Mouse (Mus musculus): ENCODE data around the gene Vkorc1. TPM values are rescaled to one million over a fixed set of nuclear protein-coding genes. Genes with fewer than 3 reads are reported as not detected.
"Not testable (repeated sequence)": the region's sequence is repeated elsewhere in the genome, so short reads cannot be mapped to it uniquely, and the experiment has no call there.

Vkorc1 gene
- total RNA-seq (2021), result 10 to 100 TPM; 33.8 to 34.3 TPM

DNA sequence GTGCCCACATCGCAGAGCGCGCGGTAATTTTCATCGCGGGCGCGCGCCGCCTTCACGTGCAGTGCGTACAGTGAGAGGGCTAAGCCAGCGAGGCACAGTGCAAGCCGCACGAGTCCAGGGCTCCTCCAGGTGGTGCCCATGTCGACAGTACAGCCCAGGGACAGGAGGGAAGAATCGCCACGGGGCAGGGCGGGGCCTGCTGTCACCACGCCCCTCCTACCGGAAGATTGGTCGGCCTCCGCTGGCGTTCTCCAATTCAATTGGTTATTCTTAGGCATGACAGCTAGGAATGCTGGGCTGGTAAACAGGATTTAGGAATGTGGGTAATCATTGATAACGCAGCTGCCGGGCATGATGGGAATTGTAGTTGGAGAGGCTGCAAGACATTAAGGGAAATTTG lies at the start of gene Vkorc1, which contains the start of gene Gm21974:
Gene Vkorc1, minus strand, starts transcription at position 176 of the 400 bp plus-strand sequence.
Gene Gm21974, minus strand, starts transcription at position 13 of the 400 bp plus-strand sequence.
- DNase-seq, result peak; percentile 96 to 97
- intact Hi-C loops (cut with DNase I), result no loop called here

DNA sequence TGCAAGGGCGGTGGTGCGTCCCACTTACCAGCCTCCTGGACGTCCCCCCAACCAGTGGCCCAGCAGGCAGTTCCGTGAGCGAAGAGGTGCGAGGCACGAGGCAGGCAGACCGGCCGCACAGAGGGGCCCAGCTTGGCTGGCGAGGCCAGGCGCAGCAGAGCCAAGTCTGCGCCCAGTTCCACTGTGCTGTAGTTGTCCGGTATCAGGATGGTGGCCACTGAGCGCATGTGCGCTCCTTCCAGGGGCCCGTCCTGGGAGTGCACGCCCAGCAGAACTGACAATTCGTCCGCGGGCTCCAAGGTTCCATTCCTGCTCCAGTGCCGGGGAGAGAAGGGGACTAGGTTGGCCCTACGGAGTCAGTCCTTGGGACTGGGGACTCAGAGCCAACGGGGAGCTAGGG lies 49.2 kb upstream of the Vkorc1 start:
- intact Hi-C loops (cut with DNase I), result no loop called here

DNA sequence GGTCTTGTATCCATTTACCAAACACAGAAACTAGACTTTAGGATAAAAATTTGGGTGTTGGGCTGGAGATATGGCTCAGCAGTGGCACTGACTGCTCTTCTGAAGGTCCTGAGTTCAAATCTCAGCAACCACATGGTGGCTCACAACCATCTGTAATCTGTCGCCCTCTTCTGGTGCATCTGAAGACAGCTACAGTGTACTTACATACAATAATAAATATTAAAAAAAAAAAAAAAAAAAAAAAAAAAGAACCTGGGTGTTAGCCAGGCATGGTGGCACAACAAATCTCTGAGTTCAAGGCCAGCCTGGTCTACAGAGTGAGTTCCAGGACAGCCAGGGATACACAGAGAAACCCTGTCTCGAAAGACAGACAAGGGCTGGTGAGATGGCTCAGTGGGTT lies 46.7 kb upstream of the Vkorc1 start:
- DNase-seq; intact Hi-C loops (cut with DNase I): not testable (repeated sequence)

More for the DNA sequence above, 49.2 kb upstream of the Vkorc1 start:
- DNase-seq, result peak; percentile 53 to 54

DNA sequence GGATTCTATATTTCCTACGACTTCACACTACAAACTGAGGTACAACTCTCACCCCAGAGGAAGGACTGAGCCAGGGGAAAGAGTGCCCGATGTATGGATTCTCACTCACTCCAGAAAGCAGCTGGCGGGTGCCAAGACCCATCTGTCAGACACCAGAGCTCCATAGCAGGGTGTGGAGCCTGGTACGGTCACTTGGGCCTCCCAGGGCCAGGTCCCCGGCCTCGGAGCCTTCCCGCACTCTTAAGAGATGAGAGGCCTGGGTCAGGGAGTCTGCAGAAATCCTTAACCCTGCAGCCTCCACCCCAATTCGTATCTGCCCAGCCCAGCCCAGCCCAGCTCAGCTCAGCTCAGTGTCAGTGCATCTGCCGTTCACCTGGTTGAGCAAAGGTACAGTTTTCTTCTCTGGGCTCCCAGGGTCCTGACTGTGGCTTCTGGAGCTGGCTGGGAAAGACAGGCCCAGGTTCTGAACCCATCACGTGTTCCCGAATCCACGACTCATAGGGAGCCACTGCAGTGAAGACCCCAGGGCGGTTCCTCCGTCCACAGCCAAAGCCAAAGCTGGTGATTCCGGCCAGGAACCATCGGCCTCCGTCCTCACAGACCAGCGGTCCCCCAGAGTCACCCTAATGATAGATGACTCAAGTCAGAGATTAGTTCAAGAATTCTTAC lies 40.9 kb upstream of the Vkorc1 start:
- intact Hi-C loops (cut with DNase I), result loop anchor here (5.0 kb wide), 1 partner anchor 164 kb away; no protein-coding TSS in a partner anchor

DNA sequence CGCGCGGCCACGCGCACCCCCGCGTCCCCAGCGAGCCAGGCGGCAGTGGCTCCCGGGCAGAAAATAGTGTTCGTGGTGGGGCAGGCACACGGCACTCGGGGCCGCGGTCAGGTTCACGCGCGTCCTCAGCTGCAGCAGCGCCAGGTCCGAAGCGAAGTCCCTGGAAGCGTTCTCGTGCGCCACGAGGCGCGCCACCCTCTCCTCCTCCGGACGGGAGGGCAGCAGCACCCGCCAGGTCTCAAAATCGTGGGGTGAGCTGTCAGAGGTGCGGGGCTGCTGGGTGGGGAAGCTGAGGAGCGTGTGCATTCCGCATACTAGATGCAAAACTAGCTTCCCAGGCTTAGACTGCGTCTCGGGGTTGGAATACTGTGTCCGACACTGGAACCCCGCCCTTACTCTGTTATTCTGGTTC lies 40.3 kb upstream of the Vkorc1 start:
- DNase-seq, result no peak
- intact Hi-C loops (cut with DNase I), result loop anchor here (1.0 to 5.0 kb wide), 2 partner anchors 135 to 163 kb away; partner anchors contain the start of gene Hsd3b7

More for the DNA sequence above, 40.9 kb upstream of the Vkorc1 start:
- DNase-seq, result no peak

DNA sequence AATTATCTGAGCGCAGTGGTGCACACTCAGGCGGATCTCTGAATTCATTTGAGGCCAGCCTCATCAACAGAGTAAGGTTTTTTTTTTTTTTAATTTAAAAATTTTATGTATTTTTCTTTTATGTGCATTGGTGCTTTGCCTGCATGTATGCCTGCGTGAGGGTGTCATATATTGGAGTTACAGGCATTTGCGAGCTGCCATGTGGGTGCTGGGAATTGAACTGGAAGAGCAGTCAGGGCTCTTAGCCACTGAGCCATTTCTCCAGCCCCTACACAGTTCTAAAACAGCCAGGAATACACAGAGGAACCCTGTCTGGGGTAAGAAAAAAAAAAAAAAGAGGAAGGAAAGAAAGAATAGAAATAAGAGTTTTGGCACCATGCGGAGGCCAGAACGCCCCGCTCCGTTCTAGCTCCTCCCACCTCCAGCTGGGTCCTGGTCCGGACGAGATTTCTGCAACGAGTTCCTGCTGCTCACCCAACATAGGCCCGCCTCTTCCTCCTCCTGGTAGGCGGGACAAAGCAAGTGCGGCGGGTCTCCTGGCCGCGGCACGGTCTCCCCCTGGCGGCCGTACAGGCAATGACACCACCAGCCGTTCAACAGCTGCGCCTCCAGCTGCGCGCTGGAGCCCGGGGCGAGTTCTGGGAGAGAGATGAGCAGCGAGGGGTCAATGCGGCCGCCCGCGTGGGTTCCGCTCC lies 39.8 kb upstream of the Vkorc1 start:
- intact Hi-C loops (cut with DNase I), result loop anchor here (1.0 to 5.0 kb wide), 2 partner anchors 135 to 163 kb away; partner anchors contain the start of gene Hsd3b7

DNA sequence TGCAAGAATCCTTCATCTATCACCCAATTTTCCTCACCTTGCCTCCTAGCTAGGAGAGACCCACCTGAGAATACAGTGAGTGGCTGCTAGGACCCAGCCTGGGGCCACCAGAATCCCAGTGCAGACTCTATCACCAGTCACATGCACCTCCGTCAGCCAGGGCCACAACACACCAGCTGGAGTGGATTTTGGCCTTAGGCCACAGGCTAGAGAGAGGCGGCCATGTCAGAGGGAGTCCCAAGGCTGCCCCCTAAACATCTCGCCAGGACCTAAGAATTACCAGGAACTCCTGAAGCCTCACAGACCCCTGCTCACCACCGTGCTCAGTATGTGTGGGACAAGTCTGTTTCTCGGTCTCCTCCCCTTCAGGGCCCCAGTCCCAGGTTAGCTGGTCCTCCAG lies 38.7 kb upstream of the Vkorc1 start:
- no peak for DNase-seq
- intact Hi-C loops (cut with DNase I), result no loop called here

More for the DNA sequence above, 39.8 kb upstream of the Vkorc1 start:
- peak; percentile 98 for DNase-seq

DNA sequence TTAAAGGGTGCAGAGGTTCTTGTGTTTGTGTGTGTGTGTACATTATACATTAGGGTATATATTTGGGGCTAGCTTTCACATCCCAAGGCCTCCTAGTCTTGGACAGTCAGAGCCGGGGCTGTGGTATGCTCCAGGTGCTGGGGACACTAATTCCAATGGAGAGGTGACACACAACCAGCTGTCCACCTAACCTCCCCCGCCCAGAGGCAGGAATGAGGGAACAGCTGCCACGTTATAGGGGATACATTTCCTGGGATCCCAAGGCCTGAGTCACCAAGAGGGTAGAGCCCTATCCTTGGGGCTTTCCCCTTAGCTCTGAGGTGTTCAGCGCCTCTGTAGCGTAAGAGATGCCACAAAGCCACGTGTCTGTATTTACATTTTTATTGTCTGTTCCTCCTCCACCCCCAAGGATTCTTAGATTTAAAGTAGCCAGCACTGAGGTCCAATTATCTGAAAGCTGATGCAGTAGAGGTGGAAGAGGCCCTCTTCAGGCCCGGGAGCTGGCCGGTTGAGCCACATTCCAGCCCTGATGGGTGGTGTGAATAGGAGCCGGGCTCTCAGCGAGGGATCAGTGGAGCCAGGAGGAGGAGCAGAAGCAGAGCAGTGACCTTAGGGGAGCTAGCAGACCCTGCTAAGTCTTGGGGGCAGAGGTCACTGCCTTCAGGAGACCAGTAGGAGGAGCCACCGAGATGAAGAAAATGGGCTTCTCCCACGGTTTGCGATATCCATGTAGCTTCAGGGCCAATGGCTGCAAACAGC lies 37.0 kb upstream of the Vkorc1 start:
- DNase-seq, result no peak

DNA sequence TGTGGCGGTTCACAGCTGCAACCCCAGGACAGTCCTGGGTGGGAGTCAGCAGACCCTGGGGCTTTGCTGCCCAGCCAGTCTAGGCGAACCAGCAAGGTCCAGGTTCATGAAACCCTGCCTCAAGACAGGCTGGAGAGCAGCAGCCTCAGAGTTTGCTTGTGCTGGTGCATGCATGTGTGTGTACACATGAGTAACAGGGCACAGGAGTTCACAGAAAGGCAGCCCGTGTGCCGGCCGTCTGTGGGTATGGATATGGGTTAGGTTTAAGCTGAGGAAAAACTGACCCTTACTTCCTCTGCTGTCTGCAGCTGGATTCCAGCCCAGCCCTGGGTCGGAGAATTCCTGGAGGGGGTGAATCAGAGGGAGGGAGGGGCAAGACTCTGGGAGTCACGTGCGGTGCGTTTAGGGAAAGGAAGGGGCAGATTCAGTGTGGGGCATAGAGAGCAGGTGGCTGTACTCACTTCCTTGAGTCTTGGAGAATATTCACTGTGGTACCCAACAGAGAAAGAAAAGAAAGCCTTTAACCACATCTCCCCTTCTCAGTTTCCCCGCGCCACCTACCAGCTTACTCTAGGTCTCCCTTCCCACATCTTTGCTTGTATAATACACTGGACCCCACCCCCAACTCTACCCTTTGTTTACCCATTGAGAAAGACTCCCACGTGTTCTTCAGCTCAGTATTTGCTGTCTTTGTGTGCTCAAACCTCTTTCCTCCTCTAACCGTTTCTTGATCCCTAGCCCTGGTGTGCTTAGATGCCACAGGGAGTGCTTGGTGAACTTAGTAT lies 36.1 kb upstream of the Vkorc1 start:
- DNase-seq, result peak; percentile 32 to 41
- intact Hi-C loops (cut with DNase I), result no loop called here

More for the DNA sequence above, 37.0 kb upstream of the Vkorc1 start:
- intact Hi-C loops (cut with DNase I), result no loop called here

DNA sequence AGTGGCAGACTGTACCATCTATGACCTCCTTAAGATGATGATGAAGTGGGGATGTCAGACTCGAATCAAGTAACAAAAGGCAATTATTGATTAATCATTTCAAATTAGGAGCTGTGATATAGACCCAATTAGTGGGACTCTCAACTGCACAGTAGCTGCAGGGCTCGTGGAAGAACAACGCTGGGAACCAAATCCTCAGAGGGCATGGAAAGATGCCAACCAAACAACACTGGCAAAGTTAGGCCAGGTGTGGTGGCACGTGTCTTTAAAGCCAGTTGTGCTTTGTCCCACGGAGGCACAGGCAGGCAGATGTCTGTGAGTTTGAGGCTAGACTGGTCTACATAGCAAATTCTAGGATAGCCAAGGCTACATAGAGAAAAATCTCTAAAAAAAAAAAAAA lies 35.2 kb upstream of the Vkorc1 start:
- intact Hi-C loops (cut with DNase I), result no loop called here
- DNase-seq, result no peak

DNA sequence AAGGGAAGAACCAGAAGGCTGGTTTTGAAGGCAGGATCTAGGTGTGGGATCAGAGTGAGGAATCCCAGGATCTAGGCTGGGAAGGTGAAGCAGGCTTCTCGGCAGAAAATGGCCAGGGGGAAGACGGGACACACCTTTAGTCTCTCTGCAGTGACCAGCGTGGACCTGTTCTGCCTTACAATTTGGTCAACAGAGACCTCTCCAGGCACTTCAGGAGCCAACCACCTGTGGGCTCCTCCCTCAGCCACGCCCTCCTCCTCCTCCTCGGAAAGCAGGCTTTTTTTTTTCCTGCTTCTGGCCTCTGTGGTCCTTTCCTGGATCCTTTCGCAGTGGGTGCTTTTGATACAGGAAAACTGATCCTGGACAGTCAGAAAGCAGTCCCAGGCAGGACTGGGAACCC lies 34.5 kb upstream of the Vkorc1 start, which contains the start of gene Prss8:
Gene Prss8, minus strand, starts transcription at position 182 of the 400 bp plus-strand sequence.
- intact Hi-C loops (cut with DNase I), result no loop called here
- DNase-seq, result no peak

DNA sequence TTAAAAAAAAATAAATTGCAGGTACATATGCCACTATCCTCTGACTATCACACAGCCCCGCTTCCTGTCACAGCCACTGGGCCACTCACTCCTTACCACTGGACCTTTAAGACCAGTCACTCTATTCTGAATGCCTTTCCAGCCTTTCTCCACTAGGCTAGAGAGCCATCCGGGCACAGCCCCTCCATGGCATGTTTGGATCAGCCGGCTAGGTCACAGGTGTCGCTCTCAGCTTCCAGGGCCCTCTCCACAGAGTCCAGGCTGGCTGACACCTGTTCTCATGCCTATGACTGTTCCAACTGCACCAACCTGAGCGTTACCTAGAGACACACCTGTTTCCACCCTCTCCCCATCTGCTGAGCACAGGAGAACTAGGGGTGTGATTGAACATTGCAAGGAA lies 33.2 kb upstream of the Vkorc1 start:
- DNase-seq, result no peak
- intact Hi-C loops (cut with DNase I), result no loop called here

DNA sequence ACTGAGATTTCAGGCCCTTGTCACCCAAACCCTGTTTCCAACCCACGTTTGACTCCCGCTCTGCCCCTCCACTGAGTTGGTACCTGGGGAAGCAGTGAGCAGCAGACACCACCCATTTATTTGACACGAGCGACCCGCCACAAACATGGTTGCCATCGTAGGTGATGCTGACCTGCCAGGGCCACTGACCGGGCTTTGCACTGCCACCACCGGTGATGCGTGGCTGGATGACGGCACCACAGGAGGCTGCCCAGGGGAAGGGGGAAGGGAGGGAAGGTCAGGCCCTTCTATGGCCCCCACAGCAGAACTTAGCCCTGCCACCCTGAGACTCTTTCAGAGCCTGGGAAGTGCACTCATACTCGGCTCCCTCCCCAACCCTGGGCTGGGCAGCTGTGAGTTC lies 32.3 kb upstream of the Vkorc1 start:
- no peak for DNase-seq
- intact Hi-C loops (cut with DNase I), result no loop called here

DNA sequence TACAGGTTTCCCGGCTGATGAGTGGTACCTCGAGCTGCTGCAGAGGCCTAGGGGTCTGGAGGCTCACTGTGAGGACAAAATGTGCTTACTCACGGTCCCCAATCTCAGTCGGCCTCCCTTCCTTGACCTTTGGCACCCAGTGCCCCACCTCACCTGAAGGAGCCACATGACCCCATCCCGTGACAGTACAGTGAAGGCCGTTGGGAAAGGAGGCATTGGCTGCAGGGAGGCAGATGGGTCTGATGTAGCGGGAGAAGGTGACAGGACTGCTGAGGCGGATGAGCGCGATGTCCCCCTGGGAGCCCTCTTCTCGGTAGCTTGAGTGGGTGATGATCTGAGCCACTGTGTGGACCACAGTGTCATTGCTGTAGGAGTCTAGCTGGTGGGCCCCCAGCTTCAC lies 31.4 kb upstream of the Vkorc1 start:
- DNase-seq, result no peak
- intact Hi-C loops (cut with DNase I), result no loop called here

DNA sequence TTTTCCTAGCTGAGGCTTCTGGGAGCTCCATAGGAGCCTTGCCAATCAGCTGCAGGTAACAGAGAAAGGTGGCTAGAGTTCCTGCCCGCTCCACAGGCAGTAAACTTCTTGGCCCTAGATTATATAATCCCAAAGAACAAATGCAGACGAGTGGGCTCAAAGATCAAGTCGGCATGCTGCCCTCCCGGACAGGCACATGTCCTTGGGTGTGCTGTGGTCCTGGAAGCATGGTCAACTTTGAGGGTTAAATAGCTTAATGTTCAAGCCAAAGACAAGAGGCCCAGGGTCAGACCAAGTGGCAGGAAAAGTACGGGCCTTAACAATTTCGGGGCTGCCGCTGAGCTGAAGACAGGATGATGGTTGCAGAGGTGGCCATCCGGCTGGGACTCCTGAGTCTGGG lies 30.6 kb upstream of the Vkorc1 start:
- no peak for DNase-seq
- intact Hi-C loops (cut with DNase I), result no loop called here

DNA sequence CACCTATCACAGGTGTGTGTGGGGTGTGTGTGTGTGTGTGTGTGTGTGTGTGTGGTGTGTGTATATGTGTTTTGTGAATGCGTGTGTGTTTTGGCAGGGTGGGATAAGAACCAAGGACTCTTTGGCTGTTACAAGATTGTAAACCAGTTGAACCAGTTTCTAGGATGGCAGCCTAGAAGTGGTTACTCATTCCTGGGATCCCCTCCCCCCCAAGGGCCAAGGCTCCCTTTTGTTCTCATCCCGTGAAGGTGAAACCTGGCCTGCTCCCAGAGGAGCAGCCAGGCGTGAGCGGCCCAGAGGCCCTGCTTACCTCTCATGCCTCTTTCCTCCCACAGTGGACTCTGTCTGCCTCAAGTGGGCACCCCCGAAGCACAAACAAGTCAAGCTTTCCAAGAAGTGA lies 29.8 kb upstream of the Vkorc1 start:
- no peak for DNase-seq

DNA sequence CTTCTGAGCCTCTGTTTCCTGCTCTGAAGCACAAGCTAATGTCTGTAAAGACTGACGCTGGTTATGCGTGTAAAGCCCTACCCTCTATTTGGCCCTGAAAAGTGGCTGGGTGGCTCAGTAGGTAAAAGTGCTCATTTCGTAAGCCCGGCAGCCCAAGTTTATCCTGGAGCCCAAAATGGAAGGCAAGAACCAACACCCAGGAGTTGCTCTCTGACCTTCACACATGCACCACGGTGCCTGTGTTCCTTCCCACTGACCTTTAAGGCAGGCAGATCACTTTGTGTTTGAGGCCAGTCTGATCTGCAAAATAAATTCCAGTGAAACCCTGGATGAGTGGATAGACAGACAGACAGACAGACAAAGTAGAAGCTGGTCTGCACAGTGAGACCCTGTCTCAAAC lies 28.3 kb upstream of the Vkorc1 start:
- intact Hi-C loops (cut with DNase I), result no loop called here
- no peak for DNase-seq

More for the DNA sequence above, 29.8 kb upstream of the Vkorc1 start:
- intact Hi-C loops (cut with DNase I), result no loop called here

DNA sequence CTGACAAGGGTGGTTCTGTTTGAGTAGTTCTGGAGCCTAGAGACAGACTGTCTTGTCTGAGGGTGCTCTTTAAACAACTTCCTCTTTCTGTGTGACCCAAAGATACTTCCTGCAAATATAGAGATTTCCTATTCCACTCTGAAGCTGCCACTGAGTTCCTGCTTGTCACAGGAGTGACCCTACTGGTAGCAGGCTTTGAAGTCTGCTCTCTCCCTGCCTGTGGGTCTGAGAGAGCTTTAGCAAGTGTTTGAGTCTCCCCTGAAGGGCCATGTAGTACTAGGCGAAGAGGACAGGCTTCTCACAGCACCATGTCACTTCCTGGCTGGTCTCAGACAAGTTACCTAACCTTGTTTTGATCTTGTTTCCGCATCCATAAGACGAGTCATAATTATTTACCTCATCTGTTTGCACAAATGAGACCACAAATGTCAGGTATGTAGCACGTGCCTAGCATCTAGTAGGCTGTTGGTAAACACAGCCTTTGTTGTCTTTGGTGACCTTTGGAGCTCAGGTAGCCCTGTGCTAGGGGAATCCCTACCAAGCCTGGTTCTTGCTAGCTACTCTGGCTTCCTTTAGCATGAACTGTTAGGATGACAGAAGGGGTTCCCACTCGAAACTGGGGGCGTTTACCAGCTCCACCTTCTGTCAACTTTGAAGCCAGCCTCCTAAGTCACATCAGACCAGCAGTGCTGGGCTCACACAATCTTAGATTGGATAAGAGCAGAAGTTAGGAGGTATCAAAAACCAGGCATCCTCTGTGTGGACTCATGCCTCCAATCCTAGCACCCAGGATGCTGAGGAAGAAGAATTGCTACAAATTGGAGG lies 27.2 kb upstream of the Vkorc1 start:
- intact Hi-C loops (cut with DNase I), result no loop called here
- no peak for DNase-seq

DNA sequence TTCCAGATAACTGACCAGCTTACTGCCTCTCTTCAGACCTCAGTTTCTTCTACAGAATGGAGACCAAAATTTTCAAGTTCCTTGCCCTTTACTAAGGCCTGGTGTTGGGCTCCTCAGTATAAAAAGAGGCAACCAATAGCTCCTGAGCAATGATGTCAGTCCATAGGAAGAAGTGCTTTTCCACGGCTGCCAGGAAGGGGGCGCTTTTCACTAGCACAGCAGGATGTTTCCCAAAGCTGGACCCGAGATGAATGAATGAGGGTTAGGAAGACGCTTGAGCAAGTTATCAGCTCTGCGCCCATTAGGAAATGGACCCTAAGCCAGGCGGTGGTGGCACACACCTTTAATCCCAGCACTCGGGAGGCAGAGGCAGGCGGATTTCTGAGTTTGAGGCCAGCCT lies 26.1 kb upstream of the Vkorc1 start:
- DNase-seq, result peak in 1 of 2 experiments; percentile 34
- intact Hi-C loops (cut with DNase I), result no loop called here

Data from heart, postnatal 10 days (tissue).